Mouse (Mus musculus) liver, embryonic 14.5 days (tissue): Measurements from ENCODE around the gene Olfm1. TPM values are rescaled to one million over a fixed set of nuclear protein-coding genes. Genes with fewer than 3 reads are reported as not detected.
A peak's percentile ranks its signal among the peaks of the same experiment; 100 is the strongest.

Source experiments
- ATAC-seq: fragments of 200-750 bp; cut with Nextera tagmentation; 2 replicates; pipeline ENCODE4 v1.8.0; 2017; ENCODE audit warnings: moderate number of reproducible peaks, mild to moderate bottlenecking, moderate library complexity; ENCODE audit not compliant: insufficient read depth
- DNase-seq, 3 experiments: peaks; one replicate each; pipeline ENCODE4 v3.0.0-alpha.2; 2012 to 2013; ENCODE audit warnings: low read depth in 3 of 3, low spot score in 3 of 3
- H3K27ac ChIP-seq: fragments of 300-500 bp; sonication (generic); 2 replicates; pipeline ENCODE4 v1.5.1; 2014; ENCODE audit warnings: moderate library complexity, mild to moderate bottlenecking, control low read depth, inconsistent platforms
- H3K27me3 ChIP-seq: fragments of 300-500 bp; sonication (generic); 2 replicates; pipeline ENCODE4 v1.6.1; 2014; ENCODE audit warnings: mild to moderate bottlenecking, low read length, moderate library complexity; ENCODE audit not compliant: control insufficient read depth, insufficient read depth
- H3K36me3 ChIP-seq: fragments of 300-500 bp; sonication (generic); replicated peaks from 2 replicates; pipeline ENCODE4 v1.6.1; 2014; ENCODE audit warnings: low read depth; ENCODE audit not compliant: control insufficient read depth, insufficient read depth
- H3K4me1 ChIP-seq, 2 experiments: fragments of 200-500 bp in 1 of 2; fragments of 300-500 bp in 1 of 2; sonication (generic) in 1 of 2; replicated peaks; 2 replicates each; pipeline ENCODE4 v1.6.1; 2012 to 2014; ENCODE audit warnings: antibody characterized with exemption in 1 of 2, inconsistent platforms in 1 of 2, low read length in 1 of 2; ENCODE audit not compliant: control insufficient read depth in 2 of 2, insufficient read depth in 2 of 2
- H3K4me2 ChIP-seq: fragments of 300-500 bp; sonication (generic); 2 replicates; pipeline ENCODE4 v1.6.1; 2014; ENCODE audit warnings: low read depth, mild to moderate bottlenecking, control low read depth, moderate library complexity
- H3K4me3 ChIP-seq, 2 experiments: fragments of 200-500 bp in 1 of 2; fragments of 300-500 bp in 1 of 2; sonication (generic) in 1 of 2; 2 replicates each; pipeline ENCODE4 v1.5.1; 2012 to 2014; ENCODE audit warnings: low read depth in 2 of 2, low read length in 2 of 2, mild to moderate bottlenecking in 2 of 2, control low read depth in 1 of 2, inconsistent platforms in 1 of 2, moderate library complexity in 1 of 2; ENCODE audit not compliant: insufficient read depth in 1 of 2
- H3K9ac ChIP-seq: fragments of 300-500 bp; sonication (generic); replicated peaks from 2 replicates; pipeline ENCODE4 v1.6.1; 2014; ENCODE audit warnings: mild to moderate bottlenecking, control low read depth, moderate library complexity
- H3K9me3 ChIP-seq: fragments of 300-500 bp; sonication (generic); 2 replicates; pipeline ENCODE4 v1.6.1; 2016; ENCODE audit warnings: low read length, mixed read lengths; ENCODE audit not compliant: control insufficient read depth
- CTCF ChIP-seq: IDR thresholded peaks from 2 replicates; pipeline ENCODE4 v1.5.1; 2016; ENCODE audit warnings: antibody characterized with exemption, low read depth, control low read depth
- EP300 ChIP-seq: IDR thresholded peaks from 2 replicates; pipeline ENCODE4 v1.6.1; 2016; ENCODE audit warnings: antibody characterized with exemption, low read depth
- WGBS: fragments of 180-500 bp; shearing (Covaris S2); extraction: QIAGEN DNeasy Blood & Tissue Kit; methylation state at CpG from one replicate; pipeline ENCODE4 v1.1.7; 2014; ENCODE audit not compliant: insufficient replicate concordance; 5-methylcytosine and 5-hydroxymethylcytosine counted together
- polyA plus RNA-seq, 2 experiments: library from polyadenylated mRNA; depleted of rRNA in 1 of 2; stranded (reverse) in 1 of 2; unstranded in 1 of 2; fragments of >200 nt; fragmentation: Nextera tagmentation in 1 of 2; extraction: Ambion mirVana in 1 of 2; gene quantifications; 2 replicates each; pipeline versions ENCODE4 v1.2.1 to v1.2.3; 2012 to 2014

Olfm1 gene
- polyA plus RNA-seq, 2 experiments = 2.5 to 2.6 TPM

- TF ChIP-seq EP300 (no peak), CTCF (peak; percentile 94)
- H3K27me3 ChIP-seq = peaks cover 42% of the 10 kb centered on the region
- no peak overlapping the region for H3K9ac ChIP-seq
- DNase-seq (peak; percentile 42 to 54 (median 52)), ATAC-seq (no peak)
- H3K36me3 ChIP-seq = no peaks in the 10 kb centered on the region
- no peak overlapping the region for H3K4me2 ChIP-seq
- H3K4me1 ChIP-seq = 0 out of 4 replicates have a peak, but pooled peaks cover 0 to 5% of the 10 kb centered on the region in 2 experiments
- no peaks in the 10 kb centered on the region for H3K9me3 ChIP-seq
- H3K4me3 ChIP-seq = no peak overlapping the region
- no peak overlapping the region for H3K27ac ChIP-seq
- 5% methylated on average over 9 of the region's 9 CpGs for WGBS
Observed at GRCm38 (mm10) chr2:28204167-28204566, 11.4 kb downstream of the Olfm1 start.

- no peak for ATAC-seq
- peaks cover 41% of the 10 kb centered on the region for H3K27me3 ChIP-seq
Observed at GRCm38 (mm10) chr2:28204677-28205466, 12.1 kb downstream of the Olfm1 start.

DNA sequence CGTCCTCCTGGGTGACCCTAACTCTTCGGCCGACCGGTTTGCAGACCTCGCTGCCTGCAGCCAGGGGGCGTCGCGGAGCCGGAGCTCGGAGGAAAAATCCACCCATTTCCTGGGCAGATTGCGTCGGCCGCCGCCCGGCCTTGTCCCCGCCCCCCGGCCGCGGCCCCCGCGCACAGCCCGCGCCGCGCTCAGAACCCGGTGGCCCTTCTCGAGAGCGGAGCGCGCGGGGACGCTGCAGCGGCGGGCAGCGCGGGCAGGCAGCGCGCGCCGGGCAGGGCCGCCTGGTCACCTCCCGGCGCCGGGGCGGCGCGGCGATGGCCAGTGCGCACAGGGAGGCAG, 12.6 kb downstream of the Olfm1 start:
- Histone ChIP-seq H3K4me1 (0 out of 4 replicates have a peak, but pooled peaks cover 0 to 5% of the 10 kb centered on the region in 2 experiments), H3K36me3 (no peaks in the 10 kb centered on the region), H3K27me3 (peaks cover 39% of the 10 kb centered on the region), H3K4me3 (peak overlapping the region in 1 of 2 experiments; percentile 50; a peak in 3 of 4 replicates), H3K9me3 (no peaks in the 10 kb centered on the region), H3K4me2 (peak overlapping the region; percentile 61), H3K27ac (no peak overlapping the region), H3K9ac (no peak overlapping the region)
- no peak for TF ChIP-seq EP300
- peak; percentile 74 for TF ChIP-seq CTCF
- ATAC-seq (no peak), DNase-seq (peak; percentile 11 to 17 (median 16))
- 1% methylated on average over 49 of the region's 49 CpGs for WGBS

More at GRCm38 (mm10) chr2:28204677-28205466, 12.1 kb downstream of the Olfm1 start:
- no peak for TF ChIP-seq CTCF
- no peak for TF ChIP-seq EP300
- Histone ChIP-seq H3K9ac (no peak overlapping the region), H3K9me3 (no peaks in the 10 kb centered on the region), H3K4me2 (peak overlapping the region; percentile 61), H3K27ac (no peak overlapping the region), H3K4me1 (0 out of 4 replicates have a peak, but pooled peaks cover 0 to 5% of the 10 kb centered on the region in 2 experiments), H3K36me3 (no peaks in the 10 kb centered on the region), H3K4me3 (peak overlapping the region in 1 of 2 experiments; percentile 50; a peak in 1 of 4 replicates)
- no peak for DNase-seq
- WGBS = 8% methylated on average over 19 of the region's 19 CpGs

GRCm38 (mm10) chr2:28205870-28206421, 13.2 kb downstream of the Olfm1 start:
- Histone ChIP-seq H3K27me3 (peaks cover 39% of the 10 kb centered on the region), H3K36me3 (no peaks in the 10 kb centered on the region), H3K9me3 (no peaks in the 10 kb centered on the region), H3K9ac (no peak overlapping the region), H3K27ac (no peak overlapping the region), H3K4me3 (peak overlapping the region; percentile 18 to 50), H3K4me2 (peak overlapping the region; percentile 61), H3K4me1 (0 out of 4 replicates have a peak, but pooled peaks cover 0 to 5% of the 10 kb centered on the region in 2 experiments)
- WGBS = under 1% methylated on average over 45 of the region's 51 CpGs
- ATAC-seq (no peak), DNase-seq (no peak)
- TF ChIP-seq EP300 (no peak), CTCF (no peak)

- H3K27ac ChIP-seq = no peak overlapping the region
- TF ChIP-seq CTCF (no peak), EP300 (no peak)
- peak overlapping the region; percentile 61 for H3K4me2 ChIP-seq
- WGBS = 13% methylated on average over 11 of the region's 11 CpGs
- DNase-seq = no peak
- H3K9me3 ChIP-seq = no peaks in the 10 kb centered on the region
- H3K4me3 ChIP-seq = peak overlapping the region in 1 of 2 experiments; percentile 18; a peak in 2 of 4 replicates
- no peak overlapping the region for H3K9ac ChIP-seq
- H3K27me3 ChIP-seq = peaks cover 39% of the 10 kb centered on the region
- H3K4me1 ChIP-seq = 0 out of 4 replicates have a peak, but pooled peaks cover 0 to 5% of the 10 kb centered on the region in 2 experiments
- ATAC-seq = no peak
- H3K36me3 ChIP-seq = no peaks in the 10 kb centered on the region
Observed at GRCm38 (mm10) chr2:28206472-28206871, 13.7 kb downstream of the Olfm1 start.
